Mouse (Mus musculus) right cerebral cortex, adult 18-20 months (tissue): ENCODE measurements around the gene Nuak1.
"Not testable (repeated sequence)": the region's sequence is repeated elsewhere in the genome, so short reads cannot be mapped to it uniquely, and the experiment has no call there.

Experiments used
- DNase-seq: peaks from one replicate; pipeline ENCODE4 v3.0.0; 2022; ENCODE audit warnings: mixed read lengths

The Nuak1 gene

GRCm38 (mm10) chr10:84440541-84441433 is at the start of gene Nuak1:
Nuak1 (minus strand) TSS chr10:84440597.
- DNase-seq: peak; percentile 91

GRCm38 (mm10) chr10:84490115-84490514 is 49.7 kb upstream of the Nuak1 start:
- DNase-seq: no peak

- peak; percentile 11 for DNase-seq
Measured at GRCm38 (mm10) chr10:84488315-84488714, 47.9 kb upstream of the Nuak1 start.

GRCm38 (mm10) chr10:84484661-84485060 is 44.3 kb upstream of the Nuak1 start:
- no peak for DNase-seq

GRCm38 (mm10) chr10:84483553-84483952 is 43.2 kb upstream of the Nuak1 start:
- DNase-seq: no peak

GRCm38 (mm10) chr10:84483069-84483468 is 42.7 kb upstream of the Nuak1 start:
- DNase-seq: no peak

- DNase-seq: not testable (repeated sequence)
Measured at GRCm38 (mm10) chr10:84482418-84482817, 42.0 kb upstream of the Nuak1 start.

- DNase-seq: no peak
Measured at GRCm38 (mm10) chr10:84481327-84481671, 40.9 kb upstream of the Nuak1 start.

- DNase-seq: no peak
Measured at GRCm38 (mm10) chr10:84480667-84481326, 40.4 kb upstream of the Nuak1 start.

GRCm38 (mm10) chr10:84480146-84480545 is 39.7 kb upstream of the Nuak1 start:
- DNase-seq: no peak

GRCm38 (mm10) chr10:84477613-84478076 is 37.2 kb upstream of the Nuak1 start:
- no peak for DNase-seq

GRCm38 (mm10) chr10:84477045-84477612 is 36.7 kb upstream of the Nuak1 start:
- DNase-seq: no peak

- no peak for DNase-seq
Measured at GRCm38 (mm10) chr10:84467555-84468164, 27.3 kb upstream of the Nuak1 start.

GRCm38 (mm10) chr10:84465511-84465910 is 25.1 kb upstream of the Nuak1 start:
- no peak for DNase-seq

- no peak for DNase-seq
Measured at GRCm38 (mm10) chr10:84460420-84461101, 20.2 kb upstream of the Nuak1 start.

GRCm38 (mm10) chr10:84458094-84458493 is 17.7 kb upstream of the Nuak1 start:
- no peak for DNase-seq

- no peak for DNase-seq
Measured at GRCm38 (mm10) chr10:84457539-84457938, 17.1 kb upstream of the Nuak1 start.

- no peak for DNase-seq
Measured at GRCm38 (mm10) chr10:84456632-84457320, 16.4 kb upstream of the Nuak1 start.

GRCm38 (mm10) chr10:84451883-84452282 is 11.5 kb upstream of the Nuak1 start:
- no peak for DNase-seq

- peak; percentile 83 for DNase-seq
Measured at GRCm38 (mm10) chr10:84450654-84451053, 10.3 kb upstream of the Nuak1 start.

- no peak for DNase-seq
Measured at GRCm38 (mm10) chr10:84449733-84450132, 9.3 kb upstream of the Nuak1 start.

- DNase-seq: no peak
Measured at GRCm38 (mm10) chr10:84447411-84447821, 7.0 kb upstream of the Nuak1 start.
